Mouse (Mus musculus): ENCODE data around the gene Aftph. TPM values are rescaled to one million over a fixed set of nuclear protein-coding genes. Genes with fewer than 3 reads are reported as not detected.

Gene Aftph
- total RNA-seq, 2 experiments from 2014 or later: 83.0 to 90.9 TPM

GRCm38 (mm10) chr11:20649477-20649876 is 91.9 kb downstream of the Aftph start:
- no peak for DNase-seq (ENCODE audit: low spot score in 2 of 2)

- peak in 1 of 2 experiments; percentile 25 for DNase-seq (ENCODE audit: low spot score in 2 of 2)
These were observed 93.3 kb downstream of the Aftph start for GRCm38 (mm10) chr11:20647902-20648625.

DNA sequence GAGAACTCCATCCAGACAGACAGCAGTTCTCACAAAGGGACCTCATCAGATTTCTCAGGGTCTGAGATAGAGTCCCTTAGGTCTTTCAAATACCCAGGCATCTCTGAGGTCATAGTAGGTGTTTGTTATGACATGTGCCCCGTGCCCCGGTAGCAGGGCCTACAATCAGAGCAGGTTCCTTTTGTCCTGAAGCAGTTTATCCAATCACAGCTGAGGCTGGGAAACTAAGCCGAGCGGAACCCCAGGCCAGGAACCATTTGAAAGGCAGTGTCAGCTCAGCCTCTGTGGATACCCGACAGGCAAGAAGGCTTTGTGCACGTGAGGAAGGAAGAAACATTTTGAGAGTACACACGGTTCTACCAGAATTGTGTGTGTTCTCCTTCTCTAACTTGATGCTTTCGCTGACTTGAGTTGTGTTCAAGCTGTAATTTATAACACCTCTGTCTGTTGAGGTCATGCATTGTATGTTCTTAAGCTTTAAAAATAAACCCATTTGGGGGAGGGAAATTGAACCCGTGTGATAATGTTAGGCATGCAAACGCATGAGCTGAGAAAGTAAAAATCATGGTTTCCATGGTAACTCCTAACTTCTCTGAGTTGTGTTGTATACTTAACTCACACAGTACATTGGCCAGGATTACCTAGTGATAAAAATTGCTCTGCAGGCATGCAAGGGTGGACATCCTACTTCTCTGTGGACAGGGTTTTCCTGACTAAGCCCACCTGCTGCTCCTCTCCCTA is 94.2 kb downstream of the Aftph start:
- peak in 1 of 2 experiments; percentile 30 for DNase-seq (ENCODE audit: low spot score in 2 of 2)

DNA sequence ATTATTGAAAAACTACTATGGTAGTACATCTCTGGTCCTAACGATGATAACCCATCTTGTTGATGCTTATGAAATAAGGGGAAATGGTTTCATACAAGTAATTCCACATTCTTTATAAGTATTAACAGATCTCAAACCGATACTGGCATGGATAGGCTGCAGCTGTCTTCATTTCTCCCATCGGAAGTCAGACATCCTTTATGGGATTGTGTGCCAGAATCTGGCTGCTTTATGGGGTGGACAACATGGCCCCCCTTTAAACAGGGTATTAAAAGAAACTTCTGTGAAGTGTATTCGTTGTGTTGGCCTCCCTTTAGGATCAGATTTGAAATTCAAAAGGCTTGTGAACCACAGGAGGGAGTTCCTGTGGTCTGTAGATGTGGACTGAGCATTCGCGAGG is 95.2 kb downstream of the Aftph start:
- DNase-seq (ENCODE audit: low spot score in 2 of 2): no peak

- DNase-seq (ENCODE audit: low spot score in 2 of 2): no peak
These were observed 95.9 kb downstream of the Aftph start for GRCm38 (mm10) chr11:20645521-20645920.

DNA sequence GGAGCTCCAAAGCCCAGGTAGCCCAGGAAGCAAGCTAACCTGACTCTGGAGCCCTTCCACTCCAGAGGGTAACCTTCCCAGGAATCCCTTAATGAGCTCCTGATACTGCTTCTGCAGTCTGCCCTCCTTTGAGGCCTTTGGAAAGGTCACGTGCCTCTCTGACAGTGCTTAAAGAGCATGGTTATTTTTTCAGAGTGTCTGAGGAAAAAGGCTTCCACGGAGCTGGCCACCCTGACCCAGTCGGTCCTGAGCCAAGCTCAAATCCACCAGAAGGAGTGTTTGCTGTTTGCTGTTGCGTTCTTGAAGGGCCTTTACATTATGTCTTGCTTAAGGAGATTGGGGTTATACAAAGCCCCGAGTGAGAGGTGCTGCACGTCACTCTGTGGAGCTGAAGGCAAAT is 96.5 kb downstream of the Aftph start:
- no peak for DNase-seq (ENCODE audit: low spot score in 2 of 2)

GRCm38 (mm10) chr11:20644166-20644565 is 97.2 kb downstream of the Aftph start:
- no peak for DNase-seq (ENCODE audit: low spot score in 2 of 2)

GRCm38 (mm10) chr11:20643161-20643560 is 98.2 kb downstream of the Aftph start:
- DNase-seq (ENCODE audit: low spot score in 2 of 2): no peak

GRCm38 (mm10) chr11:20642321-20642720 is 99.1 kb downstream of the Aftph start:
- DNase-seq (ENCODE audit: low spot score in 2 of 2): no peak

DNA sequence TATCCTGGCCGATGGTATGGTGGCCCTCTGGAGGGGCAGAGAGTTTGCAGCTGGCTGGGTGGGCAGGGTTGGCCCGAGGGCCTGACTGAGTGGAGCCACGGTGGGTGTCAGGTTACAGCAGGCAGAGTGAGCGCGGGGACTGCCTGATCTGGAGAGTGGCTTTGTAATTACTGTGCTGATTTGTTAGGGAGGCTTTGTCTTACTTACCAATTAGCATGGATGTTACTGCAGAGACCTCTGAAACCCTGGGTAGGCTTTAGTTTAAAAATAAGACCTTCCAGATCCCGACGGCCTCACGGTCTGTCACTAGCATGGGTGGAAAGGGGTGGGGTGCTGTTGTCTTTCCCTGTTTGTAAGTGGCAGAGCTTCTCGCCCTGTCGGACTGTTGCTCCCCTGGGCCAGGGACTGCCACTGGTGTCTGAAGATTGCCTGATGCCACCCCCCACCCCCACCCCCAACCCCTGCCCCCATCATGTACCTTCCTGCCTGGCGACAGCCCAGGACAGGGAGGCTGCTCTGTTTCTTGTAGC is 101.4 kb downstream of the Aftph start:
- DNase-seq (ENCODE audit: low spot score in 2 of 2): no peak

GRCm38 (mm10) chr11:20638841-20639240 is 102.5 kb downstream of the Aftph start:
- peak in 1 of 2 experiments; percentile 81 for DNase-seq (ENCODE audit: low spot score in 2 of 2)

DNA sequence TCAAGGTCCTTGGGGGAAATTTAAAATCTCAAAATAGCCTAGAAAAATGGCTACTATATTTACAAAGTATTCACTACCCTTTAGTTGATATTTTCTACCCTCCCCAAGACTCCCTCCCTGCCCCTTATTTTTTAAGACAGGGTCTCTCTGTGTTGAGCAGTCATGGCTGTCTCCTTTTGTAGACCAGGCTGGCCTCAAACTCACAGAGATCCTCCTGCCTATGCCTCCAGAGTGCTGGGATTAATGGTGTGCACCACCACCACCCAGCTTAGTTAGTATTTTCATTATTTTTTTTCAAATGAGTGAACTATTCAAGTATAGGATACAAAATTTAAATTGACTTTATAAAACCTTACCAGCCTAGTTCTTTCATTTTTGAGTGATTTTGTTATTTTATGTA is 104.3 kb downstream of the Aftph start:
- DNase-seq (ENCODE audit: low spot score in 2 of 2): no peak

GRCm38 (mm10) chr11:20636114-20636513 is 105.3 kb downstream of the Aftph start:
- DNase-seq (ENCODE audit: low spot score in 2 of 2): no peak

GRCm38 (mm10) chr11:20635646-20636045 is 105.7 kb downstream of the Aftph start:
- no peak for DNase-seq (ENCODE audit: low spot score in 2 of 2)

Other genes starting within 250 kb of the Aftph start
- 10 to 100 TPM; 21.9 to 23.6 TPM for gene Sertad2, start 198.3 kb downstream of the Aftph start, total RNA-seq (2021)
- gene Lgalsl, start 89.5 kb upstream of the Aftph start, total RNA-seq (2021): 10 to 100 TPM; 78.3 to 80.4 TPM

Data from layer of hippocampus, adult 18-20 months (tissue).